Mouse (Mus musculus): ENCODE data around the gene Rictor. TPM values are rescaled to one million over a fixed set of nuclear protein-coding genes. Genes with fewer than 3 reads are reported as not detected.
"Not testable (repeated sequence)": the region's sequence is repeated elsewhere in the genome, so short reads cannot be mapped to it uniquely, and the experiment has no call there.

Rictor gene
- total RNA-seq, 4 experiments from 2014 or later = 37.8 to 53.6 (median 47.3) TPM

GRCm38 (mm10) chr15:6733076-6733475, 24.9 kb downstream of the Rictor start:
- DNase-seq (ENCODE audit: low spot score in 2 of 2) = no peak

DNA sequence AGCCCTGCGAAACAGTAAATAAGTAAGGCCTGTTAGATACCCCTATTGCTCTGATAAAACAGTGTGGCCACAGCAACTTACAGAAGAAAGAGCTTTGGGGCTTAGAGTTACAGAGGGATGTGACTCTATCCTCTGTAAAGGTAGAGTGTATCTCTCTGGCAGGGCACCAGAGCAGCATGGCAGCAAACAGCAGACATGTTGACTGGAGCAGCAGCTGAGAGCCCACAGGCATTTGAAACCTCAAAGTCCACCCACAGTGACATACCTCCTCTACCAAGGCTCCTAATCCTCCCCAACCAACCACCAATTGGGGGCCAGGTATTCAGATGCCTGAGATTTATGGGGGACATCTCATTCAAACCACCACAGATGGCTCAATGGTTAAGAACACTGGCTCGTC, 31.0 kb downstream of the Rictor start:
- no peak for DNase-seq (ENCODE audit: low spot score in 2 of 2)

DNA sequence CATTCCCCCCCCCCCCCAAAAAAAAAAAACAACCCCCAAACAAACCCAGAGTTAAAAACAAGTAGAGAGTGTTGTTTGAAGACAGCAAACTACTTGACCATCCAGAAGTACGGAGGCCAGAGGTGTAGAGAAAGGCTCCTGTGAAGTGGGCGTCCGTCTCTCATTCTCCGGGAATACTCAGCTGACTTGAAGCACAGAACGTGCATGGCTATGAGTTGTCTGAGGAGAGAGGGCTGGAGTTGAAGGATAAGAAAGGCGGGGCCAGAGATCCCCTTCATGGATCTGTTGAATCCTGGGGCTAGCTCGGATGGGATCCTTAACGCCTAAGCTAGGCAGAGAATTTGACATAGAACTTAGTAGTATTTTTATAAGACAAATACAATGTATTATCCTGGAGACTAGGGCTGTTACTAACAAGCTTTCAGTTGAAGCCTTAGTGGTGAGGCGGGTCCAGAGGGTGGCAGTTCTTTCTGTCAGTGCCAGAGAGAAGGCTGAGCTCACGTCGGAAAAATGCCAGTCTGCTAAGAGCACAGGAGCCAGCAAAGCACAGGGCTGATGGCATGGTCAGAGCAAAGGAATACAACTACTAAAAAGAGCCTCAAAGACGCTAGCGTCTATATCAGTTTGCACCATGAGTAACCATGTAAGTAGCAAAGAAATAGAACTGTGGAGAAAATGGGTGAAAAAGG, 34.3 kb downstream of the Rictor start:
- DNase-seq (ENCODE audit: low spot score in 2 of 2) = no peak

DNA sequence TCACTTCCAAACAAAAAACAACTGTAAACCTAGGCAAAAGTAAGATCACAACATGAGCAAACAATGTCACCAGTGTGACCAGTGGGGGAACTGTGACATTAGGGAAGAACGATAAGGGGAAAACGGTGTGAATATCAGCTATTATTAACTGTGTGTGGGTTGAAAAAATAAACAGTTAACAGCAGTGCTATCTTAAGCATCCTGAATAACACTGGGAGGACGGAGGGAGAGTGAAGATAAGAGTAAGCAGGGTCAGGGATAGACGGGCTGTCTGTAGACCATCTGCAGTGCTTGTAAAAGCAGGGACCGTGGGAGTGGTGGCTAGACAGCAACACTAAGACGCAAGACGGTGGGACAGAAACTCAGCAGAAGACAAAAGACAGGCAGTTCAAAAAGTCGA, 35.5 kb downstream of the Rictor start:
- DNase-seq (ENCODE audit: low spot score in 2 of 2) = no peak

DNA sequence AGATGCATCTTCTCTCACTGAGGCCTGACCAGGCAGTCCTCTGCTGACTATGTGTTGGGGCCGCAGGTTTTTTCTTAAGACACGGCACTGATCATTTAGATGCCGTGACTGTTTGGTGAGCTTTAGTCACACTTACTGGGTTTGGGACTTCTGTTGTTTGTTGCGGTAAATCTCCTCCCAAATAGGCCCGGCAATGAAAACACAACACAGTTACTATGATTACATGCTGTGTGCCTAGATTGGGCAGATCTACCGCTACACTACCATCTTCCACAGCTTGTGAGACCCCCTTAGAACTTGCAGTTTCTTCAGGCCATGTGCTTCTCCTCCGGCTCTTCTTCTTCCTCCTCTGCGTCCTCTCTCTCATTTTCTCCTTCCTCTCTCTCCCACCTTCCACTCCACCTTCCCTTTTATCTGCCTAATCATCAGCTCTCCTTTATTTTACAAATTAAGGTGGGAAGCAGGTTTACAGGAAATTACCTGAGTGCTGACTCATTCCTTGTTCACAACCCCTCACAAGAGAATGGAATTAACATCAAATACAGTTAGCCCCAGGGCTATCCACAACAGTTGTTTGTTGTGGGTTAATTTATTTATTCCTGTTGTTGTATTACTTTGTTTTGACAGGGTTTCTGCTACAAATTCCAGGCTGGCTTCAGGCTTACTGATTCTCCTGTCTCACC, 38.3 kb downstream of the Rictor start:
- DNase-seq (ENCODE audit: low spot score in 2 of 2) = not testable (repeated sequence)

DNA sequence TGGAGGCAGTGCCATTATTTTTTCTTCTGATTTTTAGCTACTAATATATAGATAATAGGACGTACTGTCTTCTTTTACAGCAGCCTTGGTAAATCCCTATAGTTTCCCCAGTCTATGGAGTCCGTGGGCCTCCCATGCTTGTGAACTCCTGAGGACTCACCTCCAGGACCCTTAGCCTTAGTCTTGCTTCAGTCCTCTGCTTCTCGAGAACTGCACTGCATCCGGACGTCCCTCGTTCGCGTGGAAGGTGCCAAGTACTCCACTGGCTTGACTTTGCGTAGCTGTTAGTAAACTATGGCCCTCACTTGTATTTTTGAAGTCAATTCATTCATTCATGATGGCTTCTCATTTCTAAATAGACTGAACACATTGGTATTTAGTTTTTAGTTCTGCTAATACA, 38.8 kb downstream of the Rictor start:
- DNase-seq (ENCODE audit: low spot score in 2 of 2) = no peak

DNA sequence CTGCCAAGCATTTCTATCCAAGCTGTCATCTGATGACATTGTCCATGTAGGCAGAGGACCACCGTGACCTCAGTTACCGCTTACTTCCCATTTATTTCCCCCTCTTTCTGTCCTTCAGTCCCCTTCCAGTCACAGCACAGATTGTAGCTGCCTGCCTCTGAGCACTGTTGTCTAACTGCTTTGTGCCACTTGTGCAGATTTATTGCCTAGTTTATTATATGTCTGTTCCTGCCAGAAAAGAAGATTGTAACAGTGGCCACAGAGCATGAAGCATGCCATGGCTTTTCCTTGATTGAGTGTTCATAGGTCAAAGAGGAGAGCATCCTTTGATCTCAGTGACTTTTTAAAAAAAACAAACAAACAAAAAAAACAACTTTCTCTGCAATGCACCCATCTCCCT, 46.2 kb downstream of the Rictor start:
- DNase-seq (ENCODE audit: low spot score in 2 of 2) = no peak

GRCm38 (mm10) chr15:6772265-6772664, 64.1 kb downstream of the Rictor start:
- no peak for DNase-seq (ENCODE audit: low spot score in 2 of 2)

DNA sequence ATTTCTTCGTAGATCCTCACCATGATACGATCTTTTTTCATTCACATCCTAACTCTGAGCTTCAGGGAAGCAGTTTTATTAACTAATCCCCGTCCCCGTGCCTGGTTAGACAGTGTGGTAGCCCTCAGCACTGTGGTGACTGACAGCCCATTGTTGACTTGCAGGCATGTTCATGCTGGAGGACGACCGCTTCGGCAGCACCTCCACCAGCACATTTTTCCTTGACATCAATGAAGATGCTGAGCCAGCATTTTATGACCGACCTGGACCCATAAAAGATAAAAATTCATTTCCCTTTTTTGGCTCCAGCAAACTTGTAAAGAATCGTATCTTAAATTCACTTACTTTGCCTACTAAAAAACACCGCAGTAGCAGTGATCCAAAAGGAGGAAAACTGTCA, 78.0 kb downstream of the Rictor start:
- no peak for DNase-seq (ENCODE audit: low spot score in 2 of 2)

DNA sequence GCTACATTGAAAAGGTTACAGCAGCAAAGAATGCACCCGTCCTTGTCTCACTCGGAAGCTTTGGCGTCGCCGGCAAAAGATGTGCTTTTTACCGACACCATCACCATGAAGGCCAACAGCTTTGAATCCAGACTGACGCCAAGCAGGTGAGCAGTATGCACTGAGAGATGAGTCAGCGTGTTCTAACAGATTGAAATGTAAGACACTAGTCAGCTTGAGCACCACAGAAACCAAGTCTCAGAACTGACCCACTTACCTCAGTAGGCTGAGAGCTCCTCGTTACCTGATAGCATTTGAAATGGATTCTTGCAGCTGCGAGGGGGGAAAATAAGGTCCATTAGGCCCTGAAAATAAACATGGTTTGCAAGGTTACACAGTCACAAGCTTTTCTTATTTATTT, 79.1 kb downstream of the Rictor start:
- no peak for DNase-seq (ENCODE audit: low spot score in 2 of 2)

DNA sequence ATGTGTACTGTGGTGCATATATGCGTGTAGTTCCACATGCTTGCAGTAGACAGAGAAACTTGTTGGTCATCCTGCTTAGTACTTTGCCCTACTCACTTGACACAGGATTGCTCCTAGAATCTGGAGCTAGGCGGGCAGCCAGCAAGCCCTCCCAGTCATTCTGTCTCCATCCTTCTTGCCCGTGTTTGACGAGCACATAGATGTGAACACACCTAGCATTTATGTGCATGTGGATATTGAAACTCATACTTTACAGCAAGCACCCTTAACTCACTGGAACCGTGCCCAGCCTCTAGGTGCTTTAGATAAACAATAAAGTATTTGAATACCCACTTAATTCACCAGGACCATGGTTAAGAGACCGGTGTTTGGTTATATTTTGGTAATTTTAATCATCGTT, 81.8 kb downstream of the Rictor start:
- DNase-seq (ENCODE audit: low spot score in 2 of 2) = no peak

DNA sequence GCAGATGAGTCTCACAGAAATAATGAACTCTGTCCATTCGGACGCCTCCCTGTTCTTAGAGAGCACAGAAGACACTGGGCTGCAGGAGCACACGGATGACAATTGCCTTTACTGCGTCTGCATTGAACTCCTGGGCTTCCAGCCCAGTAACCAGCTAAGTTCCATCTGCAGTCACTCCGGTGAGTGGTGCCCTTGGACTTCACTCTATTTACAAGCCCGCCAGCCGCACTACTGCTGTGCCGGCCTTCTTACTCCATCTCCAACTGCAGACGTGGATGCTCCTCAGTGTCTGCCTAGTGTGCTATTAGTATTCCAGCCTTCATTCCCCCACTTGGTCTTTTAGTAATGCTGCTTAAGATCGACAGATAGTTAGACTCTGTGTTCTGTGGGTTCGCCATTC, 83.5 kb downstream of the Rictor start:
- DNase-seq (ENCODE audit: low spot score in 2 of 2) = no peak

DNA sequence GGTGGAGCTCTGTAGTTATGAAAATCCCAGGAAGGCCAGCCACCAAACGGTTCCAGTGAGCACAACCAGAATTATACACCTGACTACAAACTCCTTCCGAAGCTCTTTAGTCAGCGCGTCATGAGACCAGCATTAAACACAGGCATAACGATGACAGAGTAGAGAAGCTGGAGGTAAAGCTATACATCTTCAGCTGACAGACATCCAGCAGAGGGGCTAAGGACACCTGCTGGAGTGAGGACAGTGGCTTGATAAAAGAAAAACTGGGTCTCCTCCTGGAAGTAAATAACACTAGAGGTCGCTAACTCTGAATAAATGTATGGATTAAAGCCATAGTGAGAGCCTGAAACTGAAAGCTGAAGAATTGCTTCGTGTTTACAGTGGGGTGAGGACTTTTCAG, 84.7 kb downstream of the Rictor start:
- no peak for DNase-seq (ENCODE audit: low spot score in 2 of 2)

DNA sequence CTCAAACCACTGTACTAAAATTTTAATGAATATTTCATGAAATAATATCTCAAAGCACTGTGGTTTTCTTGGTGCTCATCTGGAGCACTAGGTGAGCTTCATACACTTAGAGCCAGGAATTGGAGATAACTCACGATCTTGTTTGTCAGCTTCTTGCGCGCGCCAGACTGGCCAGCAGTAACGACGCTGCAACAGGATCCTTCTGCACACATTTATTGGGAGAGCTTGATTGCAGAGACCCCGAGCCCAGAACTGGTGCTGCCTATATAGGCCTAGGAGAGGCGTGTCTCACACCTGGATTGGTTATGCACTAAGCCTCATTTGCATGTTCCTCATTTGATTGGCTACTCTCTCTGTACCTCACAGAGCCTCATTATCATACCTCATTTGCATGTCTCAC, 93.0 kb downstream of the Rictor start:
- not testable (repeated sequence) for DNase-seq (ENCODE audit: low spot score in 2 of 2)

DNA sequence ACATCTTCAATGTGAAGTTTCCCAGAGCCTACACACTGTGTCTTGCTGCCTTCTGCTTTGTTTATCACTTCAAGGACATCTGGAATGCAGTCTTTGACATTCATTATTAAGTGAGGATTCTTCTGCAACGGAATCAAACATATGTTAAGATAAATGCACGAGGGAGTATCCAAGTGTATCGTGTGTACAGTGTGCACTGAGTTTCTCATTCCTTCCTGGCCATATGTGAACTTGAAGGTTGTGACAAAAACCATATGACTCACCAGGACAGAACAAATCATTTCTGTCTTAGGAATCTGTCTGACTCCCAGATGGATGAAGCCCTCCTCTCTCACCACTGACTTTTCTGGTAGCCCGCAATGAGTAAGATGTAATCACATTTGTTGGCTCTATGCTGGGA, 107.6 kb downstream of the Rictor start:
- DNase-seq (ENCODE audit: low spot score in 2 of 2) = peak in 1 of 2 experiments; percentile 15

DNA sequence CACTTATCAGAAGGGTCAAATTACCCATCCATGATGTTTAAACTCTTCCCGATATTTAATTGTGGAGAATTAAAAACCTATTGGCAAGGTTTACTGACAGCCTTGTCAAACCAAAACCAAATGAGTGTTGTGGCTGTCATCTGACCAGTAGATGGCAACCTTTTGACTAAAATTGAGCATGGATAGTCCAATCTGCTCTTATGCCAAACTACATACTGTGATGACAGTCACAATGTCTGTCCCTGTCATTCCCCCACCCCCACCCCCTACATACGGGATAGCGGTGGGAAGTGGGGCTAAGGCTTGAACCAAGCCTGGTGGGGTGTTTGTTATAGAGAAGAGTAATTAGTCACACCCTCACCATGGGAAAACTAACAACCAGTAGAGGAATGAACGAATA, 132.0 kb downstream of the Rictor start:
- DNase-seq (ENCODE audit: low spot score in 2 of 2) = no peak

DNA sequence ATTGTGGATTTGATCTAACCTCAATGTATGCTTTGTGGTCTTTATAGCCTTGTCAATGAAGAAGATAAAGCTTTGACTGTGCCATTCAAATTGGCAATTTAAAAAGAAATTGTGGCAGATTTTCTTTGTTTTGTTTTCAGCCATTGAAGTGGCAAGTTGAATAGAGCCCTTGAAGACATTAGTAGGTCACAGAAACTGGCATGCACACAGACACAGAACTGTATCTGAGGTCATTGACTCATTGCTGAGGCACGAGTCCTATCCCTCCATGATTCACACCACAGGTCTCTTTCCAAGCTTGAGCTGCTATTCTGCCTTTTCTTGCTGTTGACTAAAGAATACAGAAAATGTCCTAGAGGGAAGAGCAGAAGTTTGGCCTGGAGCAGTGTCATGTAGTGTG, 141.7 kb downstream of the Rictor start:
- no peak for DNase-seq (ENCODE audit: low spot score in 2 of 2)

Other genes with a start within 250 kb of the Rictor start
- gene Fyb, start 185.5 kb upstream of the Rictor start, total RNA-seq (2022) = 10 to 100 TPM in 2 of 4 experiments, 1 to 10 TPM in 2; 6.0 to 32.8 (median 16.2) TPM
- 10 to 100 TPM in 2 of 4 experiments, 1 to 10 TPM in 2; 2.9 to 18.6 (median 9.1) TPM for gene Osmr, start 166.6 kb downstream of the Rictor start, total RNA-seq (2022)